Mouse (Mus musculus) kidney, postnatal 25 days (tissue): ENCODE measurements around the gene Jazf1.

Source experiments
- DNase-seq, 2 experiments: peaks; one replicate each; pipeline ENCODE4 v3.0.0; 2021; ENCODE audit warnings: mixed read lengths in 2 of 2

The Jazf1 gene

DNA sequence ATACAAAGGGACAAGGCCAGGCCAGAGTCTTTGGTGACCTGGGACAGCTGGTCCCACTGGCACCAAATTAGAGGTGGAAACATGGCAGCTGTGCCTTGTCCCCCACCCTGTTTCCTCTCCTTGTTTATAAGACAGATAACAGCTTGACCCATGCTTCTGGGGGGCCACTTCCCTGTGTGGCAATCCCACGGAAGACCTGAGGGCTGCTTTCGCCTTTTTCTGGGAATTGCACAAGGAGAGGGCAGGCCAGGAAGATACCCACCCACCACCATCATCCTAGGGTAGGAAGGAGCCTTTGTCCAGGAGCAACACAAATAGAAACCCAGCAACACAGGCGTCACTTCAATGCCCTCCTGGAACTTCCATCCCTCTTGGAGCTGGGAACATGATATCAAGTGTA is 276.0 kb downstream of the Jazf1 start:
- no peak for DNase-seq

DNA sequence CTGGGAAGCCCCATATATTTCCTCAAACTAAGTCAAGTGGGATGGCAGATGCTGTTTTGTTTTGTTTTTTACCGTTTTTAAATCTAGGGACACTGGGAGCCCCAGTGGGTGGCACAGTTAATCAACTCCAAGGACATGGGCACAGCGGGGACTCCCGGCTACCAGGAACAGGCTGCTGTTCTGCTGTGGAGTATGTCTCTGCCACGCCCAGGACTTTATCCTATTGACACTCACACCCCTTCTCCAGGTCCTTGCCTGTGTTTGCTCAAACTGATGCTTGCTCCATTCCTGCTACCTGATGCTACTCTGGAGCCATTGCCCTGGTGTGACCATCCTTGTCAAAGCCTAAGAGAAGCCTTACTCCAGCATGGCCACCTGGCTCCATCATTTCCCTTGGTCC is 277.6 kb downstream of the Jazf1 start:
- no peak for DNase-seq

DNA sequence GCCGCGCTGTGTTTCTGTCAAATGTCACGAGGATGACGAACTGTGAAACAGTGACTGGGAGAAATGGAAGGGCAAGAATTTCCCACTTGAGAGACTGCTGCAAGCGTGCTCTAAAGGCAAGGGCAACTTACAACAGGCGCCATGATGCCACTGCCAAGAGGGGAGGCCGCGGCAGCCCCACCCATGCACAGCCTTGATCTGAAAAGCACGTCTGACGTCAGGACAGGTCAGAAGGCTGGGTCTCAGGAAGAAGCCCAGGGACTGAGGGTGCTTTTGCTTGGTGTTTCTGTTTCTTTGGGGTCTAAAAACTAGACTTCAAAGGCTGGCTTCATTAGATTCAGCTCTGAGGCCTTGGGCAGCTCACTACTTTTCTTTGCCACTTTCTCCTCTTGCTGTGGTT is 278.1 kb downstream of the Jazf1 start:
- no peak for DNase-seq

DNA sequence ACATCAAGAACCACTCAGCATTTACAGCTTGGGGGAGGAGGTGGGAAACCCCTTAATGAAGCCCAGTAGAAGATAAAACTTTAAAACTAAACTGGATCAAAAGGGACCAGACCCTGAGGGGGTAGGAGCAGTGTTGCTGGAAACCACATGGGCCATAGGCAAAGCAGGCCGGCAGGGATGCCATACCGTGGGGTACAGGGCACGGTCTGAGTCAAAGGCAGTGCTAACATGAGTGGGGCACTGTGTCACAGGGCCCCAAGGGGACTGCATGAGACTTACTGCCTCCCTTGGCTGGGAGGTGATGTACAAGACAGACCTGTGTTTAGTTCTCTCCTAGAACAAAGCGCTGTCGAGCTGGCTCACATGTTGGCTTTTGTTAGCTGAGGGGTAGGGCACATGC is 288.9 kb downstream of the Jazf1 start:
- DNase-seq = no peak

DNA sequence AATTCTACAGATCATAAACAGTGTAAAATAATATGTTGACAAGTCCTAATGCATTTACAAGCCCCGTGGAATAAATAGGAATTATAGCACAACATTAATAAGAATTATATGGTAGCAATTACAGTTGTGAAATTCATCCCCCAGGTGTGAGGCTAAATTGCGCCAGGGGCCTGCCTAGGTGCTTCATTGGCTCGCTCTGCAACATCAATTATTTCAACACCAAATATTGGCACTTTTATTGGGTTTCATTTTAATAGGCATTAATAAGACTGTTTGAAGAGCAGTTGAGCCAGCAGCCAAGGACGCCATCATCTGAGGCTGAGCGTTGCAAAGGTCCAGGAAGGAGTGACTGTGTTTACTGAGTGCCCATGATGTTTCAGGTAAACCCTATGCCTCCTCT is 289.9 kb downstream of the Jazf1 start:
- DNase-seq = no peak

DNA sequence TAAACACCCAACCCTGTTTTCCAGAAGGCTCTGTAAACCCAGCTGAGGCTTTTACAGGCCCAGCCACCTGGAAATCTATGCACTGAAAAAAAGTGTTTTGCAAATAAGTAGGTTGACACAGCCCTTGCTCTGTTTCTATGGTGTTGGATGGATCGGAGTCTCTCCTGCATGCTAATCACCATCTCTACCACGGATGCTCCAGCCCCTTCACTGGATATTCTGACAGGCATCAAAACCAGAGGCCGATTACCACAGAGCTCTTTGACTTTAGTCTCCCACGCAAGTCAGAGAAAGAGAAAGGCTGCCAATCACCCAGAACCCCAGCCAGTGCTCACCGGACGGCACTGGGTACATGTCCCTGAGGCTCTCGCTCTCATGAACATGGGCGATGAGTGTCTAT is 291.4 kb downstream of the Jazf1 start:
- DNase-seq = no peak

DNA sequence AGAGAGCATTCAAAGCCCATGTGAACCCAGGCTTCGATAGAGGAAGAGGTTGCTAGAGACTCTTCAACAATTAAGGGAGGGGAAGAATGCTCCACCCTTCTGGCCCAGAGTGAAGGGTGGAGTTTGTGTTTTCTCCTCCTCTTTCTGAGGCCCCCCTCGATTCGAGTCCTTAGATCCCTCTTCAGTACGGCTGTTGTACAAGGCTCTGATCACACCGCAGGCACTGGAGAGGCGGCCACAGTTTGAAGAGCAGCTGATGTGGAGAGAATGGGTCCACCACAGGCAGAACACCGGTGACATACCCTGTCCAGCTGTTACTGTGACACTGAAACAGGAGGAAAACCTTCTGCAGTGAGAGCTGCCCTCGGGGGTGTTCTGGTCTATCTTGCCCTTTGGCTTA is 292.5 kb downstream of the Jazf1 start:
- no peak for DNase-seq

DNA sequence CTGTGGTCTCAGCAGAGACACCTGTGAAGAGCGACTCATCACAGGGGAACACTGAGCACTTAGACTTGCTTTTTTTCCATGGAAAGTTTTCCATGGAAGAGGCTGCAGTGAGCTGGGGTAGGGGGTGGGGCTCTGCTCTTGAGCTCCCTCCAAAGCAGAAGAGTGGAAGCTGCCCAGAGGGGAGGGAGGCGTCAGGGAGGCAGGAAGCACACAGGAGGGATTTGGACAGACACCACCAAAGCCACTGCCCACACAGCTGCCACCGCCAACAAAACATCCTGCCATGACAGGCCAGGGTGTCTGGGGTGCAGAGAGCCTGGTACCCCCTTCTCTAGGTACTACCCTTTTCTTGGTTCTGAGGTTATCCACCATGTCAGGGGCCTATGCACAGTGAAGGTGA is 293.1 kb downstream of the Jazf1 start:
- DNase-seq = no peak

DNA sequence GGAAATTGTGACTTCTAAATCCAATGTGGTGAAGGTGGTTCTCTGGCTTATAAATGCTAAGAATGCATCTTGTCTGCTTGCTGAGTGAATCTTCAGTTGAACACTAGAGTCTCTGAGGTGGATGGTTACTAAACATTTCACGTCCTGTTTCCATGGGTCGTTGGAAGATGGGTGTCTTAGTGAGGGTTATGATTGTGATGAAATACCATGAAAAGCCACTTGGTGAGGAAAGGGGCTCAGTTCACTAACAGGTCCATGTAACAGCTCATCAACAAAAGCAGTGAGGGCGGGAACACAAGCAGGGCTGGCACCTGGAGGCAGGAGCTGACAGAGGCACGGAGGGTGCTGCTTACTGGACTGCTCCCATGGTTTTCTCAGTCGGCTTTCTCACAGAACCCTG is 295.3 kb downstream of the Jazf1 start:
- DNase-seq = no peak

DNA sequence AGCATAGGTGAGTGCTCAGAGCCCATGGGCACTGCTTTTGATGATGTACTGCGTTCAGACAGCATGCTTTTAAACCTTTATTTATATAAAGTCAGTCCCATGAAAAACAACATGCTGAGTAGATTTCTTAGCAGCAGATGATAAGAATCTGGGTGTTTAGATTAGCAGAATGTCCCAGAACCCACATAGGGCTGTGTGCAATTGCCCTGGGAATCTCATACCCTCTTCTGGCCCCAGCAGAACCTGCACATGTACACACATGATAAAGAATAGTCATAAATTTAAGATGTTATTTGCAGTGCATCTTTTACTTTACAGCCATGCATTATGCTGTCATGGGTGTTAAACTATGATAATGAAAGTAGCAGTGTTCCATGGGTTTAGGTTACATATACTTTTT is 297.6 kb downstream of the Jazf1 start:
- no peak for DNase-seq

DNA sequence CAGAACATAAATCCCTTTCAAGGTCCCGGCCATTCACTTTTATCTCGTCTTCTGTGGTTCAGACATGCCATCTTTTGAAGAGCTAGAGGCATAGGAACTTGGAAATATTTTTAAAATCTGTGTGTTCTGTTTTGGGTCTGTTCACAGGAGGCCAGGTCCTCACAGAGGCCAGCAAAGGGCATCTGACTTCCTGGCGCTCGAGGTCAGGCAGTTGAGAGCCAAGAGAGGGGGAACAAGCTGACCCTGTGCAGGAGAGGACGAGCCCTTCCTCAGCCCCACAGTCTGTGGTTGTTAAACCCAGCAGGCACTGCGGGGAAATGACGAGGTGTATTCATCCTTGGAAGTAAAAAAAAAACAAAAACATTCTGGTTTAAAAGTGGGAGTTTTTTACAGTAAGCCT is 303.2 kb downstream of the Jazf1 start:
- no peak for DNase-seq

DNA sequence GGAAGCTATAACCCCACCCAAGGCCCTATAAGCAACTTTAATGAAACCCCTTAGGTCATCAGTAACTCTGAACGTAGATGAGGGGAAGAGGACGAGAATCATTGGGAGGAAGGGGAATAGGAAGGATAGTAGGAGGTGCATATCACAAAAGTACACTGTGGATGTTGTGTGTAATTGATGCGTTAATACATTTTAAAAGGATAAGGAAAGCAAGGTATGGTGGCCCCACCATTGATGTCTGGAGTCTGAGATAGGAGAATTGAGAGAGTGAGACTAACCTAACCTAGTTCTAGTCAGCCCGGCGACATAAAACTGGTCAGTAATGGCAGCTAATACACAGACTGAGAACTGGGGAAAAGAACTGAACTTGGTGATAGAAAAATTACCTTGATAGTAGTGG is 315.6 kb downstream of the Jazf1 start:
- no peak for DNase-seq

DNA sequence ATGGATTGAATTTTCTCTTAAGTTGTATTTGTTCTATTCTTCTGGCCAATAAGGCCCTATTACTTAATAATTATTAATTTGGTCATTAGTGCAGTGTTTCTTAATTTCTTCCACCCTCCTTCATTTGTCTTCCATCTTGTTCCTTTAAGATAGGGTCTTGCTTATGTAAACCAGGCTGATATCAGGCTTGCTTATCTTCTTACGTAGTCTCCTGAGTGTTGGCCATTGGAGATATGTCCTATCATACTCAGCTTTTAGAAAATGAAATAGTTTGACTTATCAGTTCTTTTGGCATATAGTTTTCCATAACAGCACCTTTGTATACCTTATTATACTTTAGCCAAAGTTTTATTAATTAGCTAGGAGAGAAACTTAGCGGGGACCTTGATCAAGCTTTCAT is 333.8 kb downstream of the Jazf1 start:
- no peak for DNase-seq

DNA sequence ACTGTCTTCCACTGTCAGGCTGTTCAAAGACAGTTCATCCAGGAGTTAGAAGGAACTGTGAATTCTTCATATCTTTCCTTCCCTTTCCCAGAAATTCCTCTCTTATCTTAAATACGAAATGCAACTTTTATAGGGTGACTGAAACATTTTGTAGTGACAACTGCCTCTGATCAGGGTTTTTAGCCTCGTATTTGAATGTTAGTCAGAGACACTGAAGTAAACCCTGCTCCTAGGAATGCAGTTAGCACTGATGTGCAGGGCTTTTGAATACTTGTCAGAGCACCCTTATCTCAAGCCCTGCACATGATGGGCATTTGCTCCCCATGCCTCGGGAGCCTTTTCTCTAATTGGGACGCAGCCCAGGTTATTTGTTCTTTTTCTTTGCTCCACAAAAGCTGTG is 338.1 kb downstream of the Jazf1 start:
- DNase-seq = no peak

DNA sequence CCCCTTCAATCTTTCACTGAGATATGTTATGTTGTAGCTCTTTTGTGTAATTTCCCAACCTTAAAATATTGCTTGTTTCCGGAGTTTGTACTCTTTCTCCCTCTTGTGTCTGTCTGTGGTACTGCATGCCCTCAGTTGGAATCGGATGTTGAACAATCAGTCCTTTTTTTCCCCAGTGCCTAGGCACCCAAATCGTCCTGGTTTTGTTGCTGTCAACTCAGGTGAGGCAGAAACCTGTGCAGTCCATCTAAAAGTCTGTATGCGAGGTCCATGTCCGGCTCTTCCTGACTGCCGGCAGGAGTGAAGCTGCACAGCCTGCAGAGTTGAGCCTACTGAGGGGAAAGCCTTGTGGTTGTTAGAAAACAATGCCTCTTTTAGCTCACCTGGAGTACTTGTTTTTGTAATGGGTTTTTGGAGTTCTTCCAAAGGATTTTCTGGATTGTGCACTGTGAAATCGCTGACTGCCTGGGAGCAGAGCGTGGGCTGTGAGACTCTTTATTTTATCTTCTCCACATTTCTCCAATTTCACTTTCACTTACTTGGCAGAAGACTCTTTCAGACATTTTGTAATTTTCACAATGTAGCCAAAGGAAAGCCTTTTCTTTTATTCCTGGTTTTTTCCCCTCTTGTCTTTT is 343.5 kb downstream of the Jazf1 start:
- peak; percentile 43 to 81 for DNase-seq
